Mouse (Mus musculus): ENCODE data around the gene Ccr9. TPM values are rescaled to one million over a fixed set of nuclear protein-coding genes. Genes with fewer than 3 reads are reported as not detected.

Gene Ccr9
- total and polyA plus RNA-seq, 3 experiments: 0.04 to 0.09 TPM; not detected in 1

- TF ChIP-seq POLR2AphosphoS2 (IDR thresholded peaks at IDR 0.05; ENCODE audit: low read depth, low read length) (no peak), CHD2 (IDR thresholded peaks at IDR 0.05; ENCODE audit: low read length) (no peak), JUND (conservative IDR thresholded peaks at IDR 0.05; ENCODE audit: low read depth, low read length) (no peak), MXI1 (IDR thresholded peaks at IDR 0.05; ENCODE audit: low read depth, low read length) (no peak), JUN (IDR thresholded peaks at IDR 0.05; ENCODE audit: insufficient read depth, low read depth, low read length) (no peak), CTCF (conservative IDR thresholded peaks at IDR 0.05 in 1 of 2, IDR thresholded peaks at IDR 0.05 in 1 of 2; ENCODE audit: low read depth in 2 of 2, low read length in 2 of 2) (no peak), IRF4 (IDR thresholded peaks at IDR 0.05; ENCODE audit: low read depth, low read length) (no peak), USF2 (conservative IDR thresholded peaks at IDR 0.05; ENCODE audit: low read depth, low read length) (no peak), MAZ (IDR thresholded peaks at IDR 0.05; ENCODE audit: low read depth, low read length) (no peak), ZNF384 (IDR thresholded peaks at IDR 0.05; ENCODE audit: low read depth, low read length) (no peak), UBTF (IDR thresholded peaks at IDR 0.05; ENCODE audit: low read depth, low read length) (no peak), RCOR1 (conservative IDR thresholded peaks at IDR 0.05; ENCODE audit: low read depth, low read length) (no peak), ETS1 (conservative IDR thresholded peaks at IDR 0.05; ENCODE audit: low read depth, low read length) (no peak), RAD21 (IDR thresholded peaks at IDR 0.05; ENCODE audit: low read depth, low read length) (no peak)
- Histone ChIP-seq H3K9ac (ENCODE audit: insufficient read depth, low read depth) (no peak overlapping the region), H3K27me3 (replicated peaks) (no peaks in the 10 kb centered on the region), H3K9me3 (replicated peaks; ENCODE audit: low read length) (no peaks in the 10 kb centered on the region), H3K4me3 (replicated peaks in 1 of 3; ENCODE audit: low read depth in 2 of 3, low read length in 2 of 3, poor library complexity in 1 of 3) (no peak overlapping the region), H3K36me3 (replicated peaks in 1 of 2; ENCODE audit: control insufficient read depth in 1 of 2, insufficient read depth in 1 of 2, low read length in 1 of 2) (peaks cover 74 to 96% of the 10 kb centered on the region in 2 experiments), H3K4me2 (ENCODE audit: insufficient read depth, low read depth, poor library complexity, severe bottlenecking) (no peak overlapping the region), H3K27ac (ENCODE audit: insufficient read depth, low read depth) (no peak overlapping the region), H3K4me1 (ENCODE audit: control insufficient read depth in 1 of 2, insufficient read depth in 2 of 2) (peaks cover 0 to 19% of the 10 kb centered on the region in 2 experiments; a peak in 2 of 4 replicates), H3K79me2 (replicated peaks; ENCODE audit: control insufficient read depth, extremely low read depth, insufficient read depth, poor library complexity, severe bottlenecking) (no peaks in the 10 kb centered on the region)
- dilution Hi-C loops (cut with MboI; ENCODE audit: extremely low pct_ligation_motif_present, extremely low pct_unique_long_range_greater_than_20kb, low sequenced_read_pairs) (no loop called here), in situ Hi-C loops (cut with MboI; ENCODE audit: low pct_ligation_motif_present, low pct_unique_long_range_greater_than_20kb, low sequenced_read_pairs) (no loop called here)
- no peak for DNase-seq (ENCODE audit: extremely low read depth)
These were observed 140.4 kb downstream of the Ccr9 start for GRCm38 (mm10) chr9:123818601-123819000.

GRCm38 (mm10) chr9:123826631-123827030 is 148.4 kb downstream of the Ccr9 start:
- H3K4me3 ChIP-seq (replicated peaks in 1 of 3; ENCODE audit: low read depth in 2 of 3, low read length in 2 of 3, poor library complexity in 1 of 3): no peak overlapping the region
- no peak for DNase-seq (ENCODE audit: extremely low read depth)
- no peaks in the 10 kb centered on the region for H3K27me3 ChIP-seq (replicated peaks)
- no peaks in the 10 kb centered on the region for H3K4me1 ChIP-seq (ENCODE audit: control insufficient read depth in 1 of 2, insufficient read depth in 2 of 2)
- no peak overlapping the region for H3K4me2 ChIP-seq (ENCODE audit: insufficient read depth, low read depth, poor library complexity, severe bottlenecking)
- H3K9ac ChIP-seq (ENCODE audit: insufficient read depth, low read depth): no peak overlapping the region
- H3K79me2 ChIP-seq (replicated peaks; ENCODE audit: control insufficient read depth, extremely low read depth, insufficient read depth, poor library complexity, severe bottlenecking): no peaks in the 10 kb centered on the region
- no peak overlapping the region for H3K27ac ChIP-seq (ENCODE audit: insufficient read depth, low read depth)
- H3K9me3 ChIP-seq (replicated peaks; ENCODE audit: low read length): no peaks in the 10 kb centered on the region
- dilution Hi-C loops (cut with MboI; ENCODE audit: extremely low pct_ligation_motif_present, extremely low pct_unique_long_range_greater_than_20kb, low sequenced_read_pairs): no loop called here
- in situ Hi-C loops (cut with MboI; ENCODE audit: low pct_ligation_motif_present, low pct_unique_long_range_greater_than_20kb, low sequenced_read_pairs): no loop called here
- TF ChIP-seq IRF4 (IDR thresholded peaks at IDR 0.05; ENCODE audit: low read depth, low read length): no peak
- TF ChIP-seq ZNF384 (IDR thresholded peaks at IDR 0.05; ENCODE audit: low read depth, low read length): no peak
- no peak for TF ChIP-seq ZC3H11A (IDR thresholded peaks at IDR 0.05; ENCODE audit: low read depth, low read length)
- no peak for TF ChIP-seq USF1 (IDR thresholded peaks at IDR 0.05; ENCODE audit: low read depth, low read length)
- TF ChIP-seq ETS1 (conservative IDR thresholded peaks at IDR 0.05; ENCODE audit: low read depth, low read length): no peak
- no peak for TF ChIP-seq EP300 (IDR thresholded peaks at IDR 0.05; ENCODE audit: low read length)
- no peak for TF ChIP-seq UBTF (IDR thresholded peaks at IDR 0.05; ENCODE audit: low read depth, low read length)
- TF ChIP-seq ELF1 (IDR thresholded peaks at IDR 0.05; ENCODE audit: low read depth, low read length): no peak
- no peak for TF ChIP-seq JUN (IDR thresholded peaks at IDR 0.05; ENCODE audit: insufficient read depth, low read depth, low read length)
- TF ChIP-seq CHD2 (IDR thresholded peaks at IDR 0.05; ENCODE audit: low read length): no peak
- TF ChIP-seq TCF12 (IDR thresholded peaks at IDR 0.05; ENCODE audit: low read depth, low read length): no peak
- no peak for TF ChIP-seq MAX (IDR thresholded peaks at IDR 0.05; ENCODE audit: low read length)
- H3K36me3 ChIP-seq (replicated peaks in 1 of 2; ENCODE audit: control insufficient read depth in 1 of 2, insufficient read depth in 1 of 2, low read length in 1 of 2): peaks cover 82 to 100% of the 10 kb centered on the region in 2 experiments
